Mouse (Mus musculus) liver, embryonic 14.5 days (tissue): ENCODE data around the gene Cfap45. TPM values are rescaled to one million over a fixed set of nuclear protein-coding genes. Genes with fewer than 3 reads are reported as not detected.

Experiments used
- ATAC-seq: fragments of 200-750 bp; cut with Nextera tagmentation; 2 replicates; pipeline ENCODE4 v1.8.0; 2017; ENCODE audit warnings: moderate number of reproducible peaks, mild to moderate bottlenecking, moderate library complexity; ENCODE audit not compliant: insufficient read depth
- DNase-seq, 3 experiments: peaks; one replicate each; pipeline ENCODE4 v3.0.0-alpha.2; 2012 to 2013; ENCODE audit warnings: low read depth in 3 of 3, low spot score in 3 of 3
- H3K27ac ChIP-seq: fragments of 300-500 bp; sonication (generic); 2 replicates; pipeline ENCODE4 v1.5.1; 2014; ENCODE audit warnings: moderate library complexity, mild to moderate bottlenecking, control low read depth, inconsistent platforms
- H3K27me3 ChIP-seq: fragments of 300-500 bp; sonication (generic); 2 replicates; pipeline ENCODE4 v1.6.1; 2014; ENCODE audit warnings: mild to moderate bottlenecking, low read length, moderate library complexity; ENCODE audit not compliant: control insufficient read depth, insufficient read depth
- H3K36me3 ChIP-seq: fragments of 300-500 bp; sonication (generic); replicated peaks from 2 replicates; pipeline ENCODE4 v1.6.1; 2014; ENCODE audit warnings: low read depth; ENCODE audit not compliant: control insufficient read depth, insufficient read depth
- H3K4me1 ChIP-seq, 2 experiments: fragments of 200-500 bp in 1 of 2; fragments of 300-500 bp in 1 of 2; sonication (generic) in 1 of 2; replicated peaks; 2 replicates each; pipeline ENCODE4 v1.6.1; 2012 to 2014; ENCODE audit warnings: antibody characterized with exemption in 1 of 2, inconsistent platforms in 1 of 2, low read length in 1 of 2; ENCODE audit not compliant: control insufficient read depth in 2 of 2, insufficient read depth in 2 of 2
- H3K4me2 ChIP-seq: fragments of 300-500 bp; sonication (generic); 2 replicates; pipeline ENCODE4 v1.6.1; 2014; ENCODE audit warnings: low read depth, mild to moderate bottlenecking, control low read depth, moderate library complexity
- H3K4me3 ChIP-seq, 2 experiments: fragments of 200-500 bp in 1 of 2; fragments of 300-500 bp in 1 of 2; sonication (generic) in 1 of 2; 2 replicates each; pipeline ENCODE4 v1.5.1; 2012 to 2014; ENCODE audit warnings: low read depth in 2 of 2, low read length in 2 of 2, mild to moderate bottlenecking in 2 of 2, control low read depth in 1 of 2, inconsistent platforms in 1 of 2, moderate library complexity in 1 of 2; ENCODE audit not compliant: insufficient read depth in 1 of 2
- H3K9ac ChIP-seq: fragments of 300-500 bp; sonication (generic); replicated peaks from 2 replicates; pipeline ENCODE4 v1.6.1; 2014; ENCODE audit warnings: mild to moderate bottlenecking, control low read depth, moderate library complexity
- H3K9me3 ChIP-seq: fragments of 300-500 bp; sonication (generic); 2 replicates; pipeline ENCODE4 v1.6.1; 2016; ENCODE audit warnings: low read length, mixed read lengths; ENCODE audit not compliant: control insufficient read depth
- CTCF ChIP-seq: IDR thresholded peaks from 2 replicates; pipeline ENCODE4 v1.5.1; 2016; ENCODE audit warnings: antibody characterized with exemption, low read depth, control low read depth
- EP300 ChIP-seq: IDR thresholded peaks from 2 replicates; pipeline ENCODE4 v1.6.1; 2016; ENCODE audit warnings: antibody characterized with exemption, low read depth
- WGBS: fragments of 180-500 bp; shearing (Covaris S2); extraction: QIAGEN DNeasy Blood & Tissue Kit; methylation state at CpG from one replicate; pipeline ENCODE4 v1.1.7; 2014; ENCODE audit not compliant: insufficient replicate concordance; 5-methylcytosine and 5-hydroxymethylcytosine counted together
- polyA plus RNA-seq, 2 experiments: library from polyadenylated mRNA; depleted of rRNA in 1 of 2; stranded (reverse) in 1 of 2; unstranded in 1 of 2; fragments of >200 nt; fragmentation: Nextera tagmentation in 1 of 2; extraction: Ambion mirVana in 1 of 2; gene quantifications; 2 replicates each; pipeline versions ENCODE4 v1.2.1 to v1.2.3; 2012 to 2014

The Cfap45 gene
- polyA plus RNA-seq, 2 experiments, result 0.22 to 0.28 TPM

GRCm38 (mm10) chr1:172510421-172510972 lies 10.1 kb upstream of the Cfap45 start:
- Histone ChIP-seq H3K36me3 (peaks cover 3% of the 10 kb centered on the region), H3K9me3 (no peaks in the 10 kb centered on the region), H3K4me2 (peak overlapping the region; percentile 22; the same call in 1 of the 2 replicates), H3K27ac (no peak overlapping the region), H3K9ac (no peak overlapping the region), H3K4me1 (peaks cover 0 to 41% of the 10 kb centered on the region in 2 experiments; a peak in 2 of 4 replicates), H3K27me3 (no peaks in the 10 kb centered on the region), H3K4me3 (no peak overlapping the region)
- no peak for DNase-seq
- 40% methylated on average over 13 of the region's 13 CpGs for WGBS
- TF ChIP-seq CTCF (no peak), EP300 (no peak)
- peak; percentile 12; the same call in 1 of the 2 replicates for ATAC-seq

DNA sequence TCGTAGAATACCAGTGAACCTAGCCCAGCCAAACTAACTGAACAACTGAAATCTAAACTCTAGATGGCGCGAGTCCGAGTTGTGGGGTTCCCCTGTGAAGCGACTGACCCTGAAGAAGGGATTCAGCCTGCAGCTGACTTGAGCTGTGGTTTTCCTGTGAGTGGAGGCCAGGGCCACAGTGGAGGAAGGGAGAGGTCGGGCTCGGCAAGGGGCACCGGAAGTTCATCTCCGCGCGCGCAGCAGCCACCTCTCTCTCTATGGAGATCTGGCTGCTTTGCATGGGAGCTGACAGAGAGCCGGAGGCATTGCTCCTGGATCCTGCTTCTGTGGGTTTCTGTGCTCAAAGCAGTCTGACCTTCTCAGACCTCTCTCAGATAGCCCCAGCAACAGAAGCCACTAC lies 7.6 kb upstream of the Cfap45 start:
- DNase-seq (no peak), ATAC-seq (peak; percentile 40)
- Histone ChIP-seq H3K27ac (peak overlapping the region; percentile 16; the same call in 1 of the 2 replicates), H3K27me3 (no peaks in the 10 kb centered on the region), H3K9ac (no peak overlapping the region), H3K36me3 (no peaks in the 10 kb centered on the region), H3K4me3 (peak overlapping the region in 1 of 2 experiments; percentile 25; a peak in 2 of 4 replicates), H3K4me1 (peaks cover 0 to 38% of the 10 kb centered on the region in 2 experiments; a peak in 2 of 4 replicates), H3K9me3 (no peaks in the 10 kb centered on the region), H3K4me2 (peak overlapping the region; percentile 43)
- 4% methylated on average over 13 of the region's 13 CpGs for WGBS
- peak; percentile 22; the same call in 1 of the 2 replicates for TF ChIP-seq CTCF
- TF ChIP-seq EP300, result no peak

DNA sequence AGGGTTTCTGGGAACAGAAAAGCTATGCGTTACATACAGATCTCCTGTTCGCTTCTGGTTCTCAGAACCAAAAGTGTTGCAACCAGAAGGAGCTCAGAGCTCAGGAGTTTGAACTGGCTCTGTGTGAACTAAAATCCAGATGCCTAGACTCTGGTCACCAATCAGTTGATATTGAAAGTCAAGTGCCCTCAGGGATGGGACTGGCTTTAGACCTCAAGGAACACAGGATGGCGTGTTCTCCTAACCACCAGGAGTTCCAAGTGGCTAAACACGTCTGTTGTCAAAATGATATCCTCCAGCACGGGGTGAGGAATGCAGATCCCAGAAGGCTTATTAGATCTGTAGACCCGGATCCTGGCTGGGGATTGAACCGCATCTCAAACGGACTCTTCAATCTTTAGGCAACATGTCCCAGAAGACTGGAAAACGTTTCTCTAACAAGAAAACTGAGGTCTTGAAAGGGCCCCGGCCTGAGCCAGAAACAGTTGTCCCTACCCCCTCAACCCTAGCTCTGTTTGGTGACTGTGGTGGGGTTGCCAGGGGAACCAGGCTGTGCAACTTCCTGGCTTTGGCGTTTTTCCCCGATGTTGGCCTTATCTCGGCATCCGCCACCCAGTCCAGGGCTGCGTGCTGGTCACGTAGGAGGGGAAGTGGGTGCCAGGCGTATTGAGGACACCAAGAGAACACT lies 6.9 kb upstream of the Cfap45 start:
- ATAC-seq, result peak; percentile 67
- Histone ChIP-seq H3K36me3 (no peaks in the 10 kb centered on the region), H3K27me3 (no peaks in the 10 kb centered on the region), H3K27ac (peak overlapping the region; percentile 16), H3K4me3 (no peak overlapping the region), H3K9me3 (no peaks in the 10 kb centered on the region), H3K4me2 (peak overlapping the region; percentile 43), H3K9ac (no peak overlapping the region; the same call in 1 of the 2 replicates), H3K4me1 (peaks cover 0 to 35% of the 10 kb centered on the region in 2 experiments; a peak in 2 of 4 replicates)
- DNase-seq, result peak in 1 of 3 experiments; percentile 41
- WGBS, result 7% methylated on average over 17 of the region's 17 CpGs
- TF ChIP-seq CTCF, result no peak
- no peak for TF ChIP-seq EP300

DNA sequence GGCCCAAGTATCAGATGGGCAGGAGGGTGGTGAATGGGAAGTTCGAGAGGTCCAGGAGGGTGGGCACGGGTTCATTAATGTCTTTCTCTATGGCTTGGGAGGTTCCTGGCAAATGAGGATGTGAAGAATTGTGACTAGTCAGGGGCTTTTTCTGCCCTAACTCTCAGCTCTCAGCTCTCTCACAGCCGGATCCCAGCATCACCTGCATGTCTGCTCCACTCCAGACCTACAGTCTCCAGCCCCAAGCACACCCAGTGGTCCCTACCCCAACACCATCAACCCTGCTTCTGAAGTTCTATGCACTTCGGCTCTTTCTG lies 6.4 kb upstream of the Cfap45 start:
- ATAC-seq, result peak; percentile 1; the same call in 1 of the 2 replicates
- Histone ChIP-seq H3K9ac (no peak overlapping the region), H3K4me2 (peak overlapping the region; percentile 43; the same call in 1 of the 2 replicates), H3K27me3 (no peaks in the 10 kb centered on the region), H3K4me1 (peaks cover 0 to 35% of the 10 kb centered on the region in 2 experiments; a peak in 2 of 4 replicates), H3K27ac (no peak overlapping the region; the same call in 1 of the 2 replicates), H3K4me3 (no peak overlapping the region), H3K36me3 (no peaks in the 10 kb centered on the region), H3K9me3 (no peaks in the 10 kb centered on the region)
- no peak for DNase-seq
- TF ChIP-seq EP300 (no peak), CTCF (no peak)
- 11% methylated on average over 4 of the region's 4 CpGs for WGBS
